Mouse (Mus musculus) olfactory bulb, adult 2 months (tissue): ENCODE data around the gene Ripk3.

Source experiments
- CTCF ChIP-seq: fragments of 200-500 bp; IDR thresholded peaks from 2 replicates; pipeline ENCODE4 v1.5.1; 2012; ENCODE audit warnings: low read depth, mild to moderate bottlenecking, low read length, moderate library complexity; ENCODE audit not compliant: insufficient read depth
- POLR2A ChIP-seq: fragments of 200-500 bp; IDR thresholded peaks from 2 replicates; pipeline ENCODE4 v1.6.1; 2012; ENCODE audit warnings: mild to moderate bottlenecking, low read depth, low read length, moderate library complexity; ENCODE audit not compliant: insufficient read depth

GRCm38 (mm10) chr14:55781310-55781709 lies 7.4 kb downstream of the Ripk3 start:
- TF ChIP-seq CTCF (peak; percentile 43; the same call in 1 of the 2 replicates), POLR2A (no peak)
